Mouse (Mus musculus) limb, embryonic 13.5 days (tissue): ENCODE results near the gene Il23a. TPM values are rescaled to one million over a fixed set of nuclear protein-coding genes. Genes with fewer than 3 reads are reported as not detected.

Source experiments
- ATAC-seq: fragments of 200-750 bp; cut with Nextera tagmentation; 2 replicates; pipeline ENCODE4 v1.8.0; 2017; ENCODE audit warnings: low read depth, moderate number of reproducible peaks, moderate TSS enrichment; ENCODE audit not compliant: low FRiP score
- H3K27ac ChIP-seq: fragments of 300-500 bp; sonication (generic); 2 replicates; pipeline ENCODE4 v1.5.1; 2015; ENCODE audit warnings: inconsistent platforms, mild to moderate bottlenecking, moderate library complexity
- H3K27me3 ChIP-seq: fragments of 300-500 bp; sonication (generic); 2 replicates; pipeline ENCODE4 v1.6.1; 2015; ENCODE audit warnings: mild to moderate bottlenecking, inconsistent platforms
- H3K36me3 ChIP-seq: fragments of 300-500 bp; sonication (generic); 2 replicates; pipeline ENCODE4 v1.6.1; 2015; ENCODE audit warnings: inconsistent platforms, mild to moderate bottlenecking, moderate library complexity
- H3K4me1 ChIP-seq: fragments of 300-500 bp; sonication (generic); 2 replicates; pipeline ENCODE4 v1.6.1; 2015; ENCODE audit warnings: inconsistent platforms
- H3K4me2 ChIP-seq: fragments of 300-500 bp; sonication (generic); replicated peaks from 2 replicates; pipeline ENCODE4 v1.6.1; 2015; ENCODE audit warnings: inconsistent platforms, mild to moderate bottlenecking, moderate library complexity
- H3K4me3 ChIP-seq: fragments of 300-500 bp; sonication (generic); 2 replicates; pipeline ENCODE4 v1.5.1; 2015; ENCODE audit warnings: moderate library complexity, mild to moderate bottlenecking, inconsistent platforms
- H3K9ac ChIP-seq: fragments of 300-500 bp; sonication (generic); 2 replicates; pipeline ENCODE4 v1.6.1; 2015; ENCODE audit warnings: mild to moderate bottlenecking, inconsistent platforms
- H3K9me3 ChIP-seq: fragments of 300-500 bp; sonication (generic); 2 replicates; pipeline ENCODE4 v1.6.1; 2016; ENCODE audit warnings: inconsistent platforms
- WGBS: fragments of 180-500 bp; shearing (Covaris S2); methylation state at CpG from one replicate; pipeline ENCODE4 v1.1.7; 2015; 5-methylcytosine and 5-hydroxymethylcytosine counted together
- polyA plus RNA-seq: library from polyadenylated mRNA; unstranded; fragments of >200 nt; fragmentation: Nextera tagmentation; extraction: Ambion mirVana; gene quantifications from 2 replicates; pipeline ENCODE4 v1.2.1, GENCODE M21; 2015

Gene Il23a
- polyA plus RNA-seq, 1 experiment from 2014 or later, result 0.18 TPM

GRCm38 (mm10) chr10:128259946-128260345 lies 38.6 kb downstream of the Il23a start:
- WGBS, result 82% methylated on average over 5 of the region's 5 CpGs
- no peak overlapping the region for H3K4me2 ChIP-seq
- no peak overlapping the region for H3K27ac ChIP-seq

GRCm38 (mm10) chr10:128258953-128259352 lies 39.6 kb downstream of the Il23a start:
- Histone ChIP-seq H3K27ac (no peak overlapping the region), H3K4me2 (no peak overlapping the region), H3K9me3 (no peaks in the 10 kb centered on the region), H3K36me3 (0 out of 2 replicates have a peak, but pooled peaks cover 5% of the 10 kb centered on the region), H3K27me3 (no peaks in the 10 kb centered on the region), H3K4me1 (no peaks in the 10 kb centered on the region), H3K9ac (no peak overlapping the region), H3K4me3 (no peak overlapping the region)
- no peak for ATAC-seq
- 88% methylated on average over 4 of the region's 4 CpGs for WGBS

More at GRCm38 (mm10) chr10:128259946-128260345, 38.6 kb downstream of the Il23a start:
- Histone ChIP-seq H3K27me3 (no peaks in the 10 kb centered on the region), H3K9ac (no peak overlapping the region), H3K9me3 (no peaks in the 10 kb centered on the region), H3K36me3 (no peaks in the 10 kb centered on the region), H3K4me3 (no peak overlapping the region), H3K4me1 (no peaks in the 10 kb centered on the region)
- ATAC-seq, result no peak

GRCm38 (mm10) chr10:128256328-128256727 lies 42.2 kb downstream of the Il23a start:
- Histone ChIP-seq H3K27ac (no peak overlapping the region), H3K36me3 (peaks cover 25% of the 10 kb centered on the region), H3K9ac (no peak overlapping the region), H3K4me1 (no peaks in the 10 kb centered on the region), H3K27me3 (no peaks in the 10 kb centered on the region), H3K4me2 (no peak overlapping the region), H3K9me3 (no peaks in the 10 kb centered on the region), H3K4me3 (no peak overlapping the region)
- no peak for ATAC-seq
- WGBS, result 83% methylated on average over 8 of the region's 8 CpGs

GRCm38 (mm10) chr10:128255925-128256324 lies 42.6 kb downstream of the Il23a start:
- 87% methylated on average over 8 of the region's 8 CpGs for WGBS
- no peak overlapping the region for H3K9ac ChIP-seq

GRCm38 (mm10) chr10:128253677-128254255 lies 44.8 kb downstream of the Il23a start, which contains the start of gene Apon:
TSS of gene Apon (plus strand) at chr10:128254096.
- Histone ChIP-seq H3K27ac (no peak within 1 kb of the TSS), H3K4me2 (no peak within 1 kb of the TSS), H3K36me3 (peaks cover 51% of the 10 kb centered on the region), H3K9me3 (no peaks in the 10 kb centered on the region), H3K4me1 (no peaks in the 10 kb centered on the region), H3K9ac (no peak within 1 kb of the TSS), H3K27me3 (no peaks in the 10 kb centered on the region), H3K4me3 (no peak within 1 kb of the TSS)
- 80% methylated on average over 4 of the region's 4 CpGs for WGBS
- no peak for ATAC-seq

More at GRCm38 (mm10) chr10:128255925-128256324, 42.6 kb downstream of the Il23a start:
- Histone ChIP-seq H3K9me3 (no peaks in the 10 kb centered on the region), H3K36me3 (peaks cover 29% of the 10 kb centered on the region), H3K27me3 (no peaks in the 10 kb centered on the region), H3K4me3 (no peak overlapping the region), H3K27ac (no peak overlapping the region), H3K4me1 (no peaks in the 10 kb centered on the region), H3K4me2 (no peak overlapping the region)
- no peak for ATAC-seq

- Histone ChIP-seq H3K36me3 (peaks cover 83% of the 10 kb centered on the region), H3K4me2 (no peak overlapping the region), H3K9ac (no peak overlapping the region), H3K27me3 (no peaks in the 10 kb centered on the region), H3K4me1 (no peaks in the 10 kb centered on the region), H3K27ac (no peak overlapping the region), H3K4me3 (no peak overlapping the region), H3K9me3 (no peaks in the 10 kb centered on the region)
- 97% methylated on average over 13 of the region's 13 CpGs for WGBS
- no peak for ATAC-seq
Measured at GRCm38 (mm10) chr10:128250565-128250964, 48.0 kb downstream of the Il23a start.

GRCm38 (mm10) chr10:128247020-128247732 lies 51.4 kb downstream of the Il23a start:
- no peak for ATAC-seq
- Histone ChIP-seq H3K27ac (no peak overlapping the region), H3K9ac (no peak overlapping the region)

More at GRCm38 (mm10) chr10:128247020-128247732, 51.4 kb downstream of the Il23a start:
- H3K27me3 ChIP-seq, result no peaks in the 10 kb centered on the region
- H3K4me2 ChIP-seq, result no peak overlapping the region
- no peaks in the 10 kb centered on the region for H3K9me3 ChIP-seq
- peaks cover 100% of the 10 kb centered on the region for H3K36me3 ChIP-seq
- no peak overlapping the region for H3K4me3 ChIP-seq
- whole genome bisulfite sequencing, result 80% methylated on average over 17 of the region's 17 CpGs
- no peaks in the 10 kb centered on the region for H3K4me1 ChIP-seq

Other genes with a start within 250 kb of the Il23a start
- gene Ptges3, start 239.8 kb downstream of the Il23a start, polyA plus RNA-seq, result 564 and 574 TPM in 2 replicates
- gene Atp5b, start 215.5 kb downstream of the Il23a start, polyA plus RNA-seq, result 1,947 and 1,954 TPM in 2 replicates
- 9.0 and 10.5 TPM in 2 replicates for gene Baz2a, start 207.2 kb downstream of the Il23a start, polyA plus RNA-seq
- gene Rbms2, start 118.5 kb downstream of the Il23a start, polyA plus RNA-seq, result 39.0 and 40.6 TPM in 2 replicates
- gene Gls2, start 104.3 kb downstream of the Il23a start, polyA plus RNA-seq, result 1.8 and 2.5 TPM in 2 replicates
- 34.5 and 35.2 TPM in 2 replicates for gene Spryd4, start 86.9 kb downstream of the Il23a start, polyA plus RNA-seq
- 0.45 and 0.57 TPM in 2 replicates for gene Mip, start 72.9 kb downstream of the Il23a start, polyA plus RNA-seq
- 75.7 and 76.4 TPM in 2 replicates for gene Timeless, start 66.7 kb downstream of the Il23a start, polyA plus RNA-seq
- gene Apon, start 44.7 kb downstream of the Il23a start, polyA plus RNA-seq, result 0.27 and 0.63 TPM in 2 replicates
- not detected in 2 replicates for gene Apof, start 30.1 kb downstream of the Il23a start, polyA plus RNA-seq
- 14.6 and 16.6 TPM in 2 replicates for gene Stat2, start 28.2 kb downstream of the Il23a start, polyA plus RNA-seq
- gene Pan2, start 4.6 kb upstream of the Il23a start, polyA plus RNA-seq, result 33.6 and 35.2 TPM in 2 replicates
- gene Cnpy2, start 23.7 kb upstream of the Il23a start, polyA plus RNA-seq, result 390 and 394 TPM in 2 replicates
- gene Cs, start 39.0 kb upstream of the Il23a start, polyA plus RNA-seq, result 167 and 176 TPM in 2 replicates
- gene Coq10a, start 70.2 kb upstream of the Il23a start, polyA plus RNA-seq, result 14.8 and 15.3 TPM in 2 replicates
- 11.7 and 12.9 TPM in 2 replicates for gene Ankrd52, start 78.4 kb upstream of the Il23a start, polyA plus RNA-seq
- gene Slc39a5, start 102.5 kb upstream of the Il23a start, polyA plus RNA-seq, result 0.28 and 0.38 TPM in 2 replicates
- gene Nabp2, start 112.7 kb upstream of the Il23a start, polyA plus RNA-seq, result 60.6 and 61.4 TPM in 2 replicates
- 42.3 and 43.3 TPM in 2 replicates for gene Rnf41, start 112.9 kb upstream of the Il23a start, polyA plus RNA-seq
- gene Smarcc2, start 160.5 kb upstream of the Il23a start, polyA plus RNA-seq, result 96.6 and 110 TPM in 2 replicates
- gene Myl6, start 195.4 kb upstream of the Il23a start, polyA plus RNA-seq, result 1,077 and 1,101 TPM in 2 replicates
- 4.7 and 5.0 TPM in 2 replicates for gene Myl6b, start 199.9 kb upstream of the Il23a start, polyA plus RNA-seq
- 24.0 and 28.0 TPM in 2 replicates for gene Esyt1, start 227.1 kb upstream of the Il23a start, polyA plus RNA-seq
- gene Zc3h10, start 249.0 kb upstream of the Il23a start, polyA plus RNA-seq, result 16.4 and 17.3 TPM in 2 replicates